Mouse (Mus musculus) midbrain, embryonic 11.5 days (tissue): ENCODE measurements around the gene Zfp72. TPM values are rescaled to one million over a fixed set of nuclear protein-coding genes. Genes with fewer than 3 reads are reported as not detected.

Experiments used
- ATAC-seq: fragments of 200-750 bp; cut with Nextera tagmentation; 2 replicates; pipeline ENCODE4 v1.8.0; 2017; ENCODE audit warnings: moderate TSS enrichment, moderate library complexity; ENCODE audit not compliant: low FRiP score
- DNase-seq: peaks from one replicate; pipeline ENCODE4 v3.0.0; 2015; ENCODE audit warnings: low spot score; ENCODE audit errors: missing footprints
- H3K27ac ChIP-seq: fragments of 300-500 bp; sonication (generic); 2 replicates; pipeline ENCODE4 v1.5.1; 2014; ENCODE audit warnings: low read depth, low read length
- H3K27me3 ChIP-seq: fragments of 300-500 bp; sonication (generic); 2 replicates; pipeline ENCODE4 v1.6.1; 2014; ENCODE audit warnings: mild to moderate bottlenecking, low read length, moderate library complexity, mixed read lengths; ENCODE audit not compliant: control insufficient read depth, insufficient read depth
- H3K36me3 ChIP-seq: fragments of 300-500 bp; sonication (generic); 2 replicates; pipeline ENCODE4 v1.6.1; 2014; ENCODE audit warnings: mild to moderate bottlenecking, low read length, moderate library complexity, mixed read lengths; ENCODE audit not compliant: control insufficient read depth, insufficient read depth
- H3K4me1 ChIP-seq: fragments of 300-500 bp; sonication (generic); 2 replicates; pipeline ENCODE4 v1.6.1; 2014; ENCODE audit warnings: low read length; ENCODE audit not compliant: control insufficient read depth, insufficient read depth
- H3K4me2 ChIP-seq: fragments of 300-500 bp; sonication (generic); 2 replicates; pipeline ENCODE4 v1.6.1; 2014; ENCODE audit warnings: mild to moderate bottlenecking, moderate library complexity
- H3K4me3 ChIP-seq: fragments of 300-500 bp; sonication (generic); 2 replicates; pipeline ENCODE4 v1.5.1; 2014; ENCODE audit warnings: low read depth, low read length
- H3K9ac ChIP-seq: fragments of 300-500 bp; sonication (generic); 2 replicates; pipeline ENCODE4 v1.6.1; 2014; ENCODE audit warnings: low read length
- H3K9me3 ChIP-seq: fragments of 300-500 bp; sonication (generic); 2 replicates; pipeline ENCODE4 v1.6.1; 2016; ENCODE audit warnings: low read length; ENCODE audit not compliant: control insufficient read depth
- WGBS: fragments of 180-500 bp; shearing (Covaris S2); extraction: QIAGEN DNeasy Blood & Tissue Kit; methylation state at CpG from one replicate; pipeline ENCODE4 v1.1.7; 2014; 5-methylcytosine and 5-hydroxymethylcytosine counted together
- polyA plus RNA-seq: library from polyadenylated mRNA; unstranded; fragments of >200 nt; fragmentation: Nextera tagmentation; extraction: Ambion mirVana; gene quantifications from 2 replicates; pipeline ENCODE4 v1.2.1, GENCODE M21; 2014

The Zfp72 gene
- 4.3 and 4.8 TPM in 2 replicates for polyA plus RNA-seq

DNA sequence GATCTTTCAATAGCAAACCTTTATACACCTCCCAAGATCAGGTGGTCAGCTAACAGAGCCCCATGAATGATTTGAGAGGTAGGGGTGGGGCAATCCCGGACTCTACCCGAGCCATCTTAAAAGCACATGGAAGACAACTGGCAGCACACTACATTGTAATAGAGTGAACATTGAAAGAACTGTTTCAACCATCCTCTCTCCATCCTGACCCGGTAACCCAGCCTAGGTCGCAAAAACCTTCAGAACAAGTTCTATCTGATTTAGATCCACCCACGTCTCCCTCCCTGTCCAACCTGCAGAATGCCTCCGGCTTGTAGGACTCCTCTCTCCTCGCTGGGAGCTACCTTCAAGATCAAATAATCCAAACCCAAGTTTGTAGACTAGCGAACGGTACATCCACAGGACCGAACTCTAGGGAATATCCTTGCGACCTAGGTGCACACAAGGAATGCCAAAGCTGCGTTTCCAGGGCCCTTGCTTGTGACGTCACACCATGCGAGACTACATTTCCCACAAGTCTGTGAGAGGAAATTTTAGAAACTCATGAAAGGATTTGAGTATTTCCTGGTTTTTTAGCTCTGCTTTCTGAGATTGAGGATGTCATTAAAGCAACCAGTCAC, at the start of gene Zfp72:
Gene Zfp72 (minus strand): TSS at position 466 of the 620 bp plus-strand sequence.
- H3K4me2 ChIP-seq: peak within 1 kb of the TSS; percentile 63
- 2% methylated on average over 14 of the region's 14 CpGs for WGBS

DNA sequence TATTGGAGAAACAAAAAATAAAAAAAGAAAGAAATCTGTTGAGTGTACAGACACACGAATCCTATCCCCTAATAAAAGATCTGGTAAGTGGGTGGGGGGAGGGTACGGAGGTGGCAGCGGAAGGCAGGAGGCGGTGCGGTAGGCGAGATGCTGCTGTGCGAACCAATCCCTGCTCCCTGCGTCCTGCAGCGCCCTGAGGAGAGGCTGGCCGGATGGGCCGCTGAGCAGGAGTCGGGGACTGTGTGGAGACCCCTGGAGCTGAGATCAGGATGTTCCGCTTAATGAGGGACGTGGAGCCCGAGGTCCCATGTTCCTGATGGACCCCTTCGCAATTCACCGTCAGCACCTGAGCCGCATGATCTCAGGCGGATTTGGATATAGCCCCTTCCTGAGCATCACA, 49.3 kb upstream of the Zfp72 start:
- Histone ChIP-seq H3K36me3 (no peaks in the 10 kb centered on the region), H3K9me3 (peaks cover 2% of the 10 kb centered on the region; the same call in 1 of the 2 replicates), H3K4me2 (no peak overlapping the region), H3K4me1 (no peaks in the 10 kb centered on the region), H3K9ac (no peak overlapping the region), H3K27ac (no peak overlapping the region), H3K4me3 (no peak overlapping the region), H3K27me3 (no peaks in the 10 kb centered on the region)
- WGBS: 28% methylated on average over 19 of the region's 19 CpGs
- ATAC-seq: peak; percentile 40; the same call in 1 of the 2 replicates
- no peak for DNase-seq

More for the DNA sequence above, at the start of gene Zfp72:
- ATAC-seq (peak; percentile 93), DNase-seq (peak; percentile 95)
- Histone ChIP-seq H3K27ac (no peak within 1 kb of the TSS), H3K27me3 (no peaks in the 10 kb centered on the region), H3K9me3 (no peaks in the 10 kb centered on the region), H3K4me1 (peaks cover 2% of the 10 kb centered on the region; the same call in 1 of the 2 replicates), H3K9ac (peak within 1 kb of the TSS; percentile 58), H3K36me3 (no peaks in the 10 kb centered on the region), H3K4me3 (peak within 1 kb of the TSS; percentile 48)

DNA sequence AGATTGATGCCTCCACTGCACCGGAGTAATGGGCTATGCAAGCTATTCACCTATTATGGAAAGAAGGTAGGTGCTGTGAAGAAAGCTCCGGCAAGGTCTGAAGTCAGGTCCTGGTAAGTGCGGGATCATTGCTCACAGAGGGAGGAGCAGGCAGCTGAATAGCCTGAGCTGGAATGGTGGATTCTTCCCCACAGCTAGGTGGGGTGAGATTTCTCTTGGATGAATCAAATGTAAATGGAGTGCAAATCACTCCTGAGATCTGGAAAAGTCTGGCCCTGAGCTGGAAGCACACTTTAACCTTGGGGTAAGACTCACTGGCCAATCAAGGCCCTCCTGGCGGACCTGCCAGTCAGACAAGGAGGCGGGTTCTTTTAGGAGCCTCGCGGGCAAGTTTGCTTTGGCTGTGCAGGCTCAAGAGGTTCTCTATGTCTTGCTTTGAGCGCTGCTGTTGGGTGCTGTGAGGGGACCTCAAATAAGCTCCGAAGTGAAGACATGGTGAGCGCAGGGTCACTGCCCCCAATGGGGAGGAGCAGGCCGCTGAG, 8.7 kb upstream of the Zfp72 start, which contains the start of gene Ftl1-ps1:
Gene Ftl1-ps1 (plus strand): TSS at position 397 of the 542 bp plus-strand sequence.
- H3K4me3 ChIP-seq: no peak within 1 kb of the TSS
- H3K4me2 ChIP-seq: no peak within 1 kb of the TSS
- DNase-seq (no peak), ATAC-seq (no peak)
- 8% methylated on average over 11 of the region's 11 CpGs for WGBS
- H3K4me1 ChIP-seq: no peaks in the 10 kb centered on the region
- H3K27ac ChIP-seq: no peak within 1 kb of the TSS
- H3K27me3 ChIP-seq: no peaks in the 10 kb centered on the region
- H3K36me3 ChIP-seq: no peaks in the 10 kb centered on the region
- H3K9ac ChIP-seq: no peak within 1 kb of the TSS
- no peaks in the 10 kb centered on the region for H3K9me3 ChIP-seq

GRCm38 (mm10) chr13:74391156-74391555, 520 bp upstream of the Zfp72 start:
- Histone ChIP-seq H3K9me3 (no peaks in the 10 kb centered on the region), H3K27ac (no peak overlapping the region), H3K36me3 (no peaks in the 10 kb centered on the region), H3K4me1 (peaks cover 2% of the 10 kb centered on the region; the same call in 1 of the 2 replicates), H3K9ac (no peak overlapping the region), H3K4me3 (no peak overlapping the region), H3K27me3 (no peaks in the 10 kb centered on the region), H3K4me2 (no peak overlapping the region)
- ATAC-seq (peak; percentile 45; the same call in 1 of the 2 replicates), DNase-seq (no peak)
- WGBS: 83% methylated on average over 2 of the region's 2 CpGs

- H3K4me2 ChIP-seq: peak overlapping the region; percentile 63
- DNase-seq (no peak), ATAC-seq (no peak)
- H3K9ac ChIP-seq: no peak overlapping the region
- H3K4me1 ChIP-seq: peaks cover 2% of the 10 kb centered on the region; the same call in 1 of the 2 replicates
- no peaks in the 10 kb centered on the region for H3K36me3 ChIP-seq
- H3K4me3 ChIP-seq: no peak overlapping the region
- WGBS: 75% methylated on average over 6 of the region's 6 CpGs
- no peak overlapping the region for H3K27ac ChIP-seq
- H3K27me3 ChIP-seq: no peaks in the 10 kb centered on the region
- H3K9me3 ChIP-seq: no peaks in the 10 kb centered on the region
Measured at GRCm38 (mm10) chr13:74389730-74390129, 906 bp downstream of the Zfp72 start.

- no peaks in the 10 kb centered on the region for H3K4me1 ChIP-seq
- no peaks in the 10 kb centered on the region for H3K36me3 ChIP-seq
- 76% methylated on average over 3 of the region's 3 CpGs for WGBS
- no peak for ATAC-seq
- H3K9ac ChIP-seq: no peak overlapping the region
- no peak overlapping the region for H3K27ac ChIP-seq
- H3K4me2 ChIP-seq: no peak overlapping the region
- no peak overlapping the region for H3K4me3 ChIP-seq
- no peak for DNase-seq
- no peaks in the 10 kb centered on the region for H3K9me3 ChIP-seq
- no peaks in the 10 kb centered on the region for H3K27me3 ChIP-seq
Measured at GRCm38 (mm10) chr13:74382289-74382688, 8.3 kb downstream of the Zfp72 start.

DNA sequence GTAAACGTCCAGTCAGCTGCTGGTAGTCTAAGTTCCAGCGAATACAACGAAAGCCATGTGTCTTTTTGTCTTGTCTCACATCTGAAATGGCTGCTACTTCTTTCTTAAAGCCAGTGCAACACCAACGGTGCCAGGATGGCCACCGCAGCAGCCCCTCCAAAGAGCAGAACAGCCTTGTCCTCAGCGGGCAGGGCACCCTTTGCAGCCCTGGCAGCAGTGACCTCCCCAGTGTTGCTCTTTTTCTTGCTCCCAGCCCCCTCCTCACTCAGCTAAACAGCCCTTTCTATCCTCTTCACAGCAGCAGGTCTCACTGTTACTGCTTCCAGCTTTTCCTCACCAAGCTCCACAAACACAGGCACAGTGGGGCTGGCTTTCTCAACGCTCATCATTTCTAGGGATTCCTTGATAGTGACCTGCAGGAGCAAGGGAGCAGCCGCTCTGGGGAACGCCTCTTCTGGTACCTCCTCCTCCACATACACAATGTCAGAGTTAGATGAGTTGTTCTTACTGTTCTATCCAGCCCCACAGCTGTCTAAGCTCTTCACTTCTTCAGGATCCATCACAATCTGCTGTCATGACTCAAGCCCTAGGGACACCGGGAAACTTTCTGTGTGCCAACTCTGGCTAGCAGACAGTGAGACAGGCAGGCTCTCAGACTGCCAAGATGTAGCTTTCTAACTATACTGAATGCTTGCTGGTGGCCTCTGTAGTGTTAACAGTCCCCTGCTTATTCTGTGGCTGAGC, 8.9 kb downstream of the Zfp72 start:
- DNase-seq: no peak
- Histone ChIP-seq H3K36me3 (no peaks in the 10 kb centered on the region), H3K4me2 (no peak overlapping the region), H3K4me1 (no peaks in the 10 kb centered on the region), H3K4me3 (no peak overlapping the region), H3K27me3 (no peaks in the 10 kb centered on the region), H3K9me3 (no peaks in the 10 kb centered on the region), H3K9ac (no peak overlapping the region), H3K27ac (no peak overlapping the region)
- no peak for ATAC-seq
- WGBS: 77% methylated on average over 10 of the region's 10 CpGs

DNA sequence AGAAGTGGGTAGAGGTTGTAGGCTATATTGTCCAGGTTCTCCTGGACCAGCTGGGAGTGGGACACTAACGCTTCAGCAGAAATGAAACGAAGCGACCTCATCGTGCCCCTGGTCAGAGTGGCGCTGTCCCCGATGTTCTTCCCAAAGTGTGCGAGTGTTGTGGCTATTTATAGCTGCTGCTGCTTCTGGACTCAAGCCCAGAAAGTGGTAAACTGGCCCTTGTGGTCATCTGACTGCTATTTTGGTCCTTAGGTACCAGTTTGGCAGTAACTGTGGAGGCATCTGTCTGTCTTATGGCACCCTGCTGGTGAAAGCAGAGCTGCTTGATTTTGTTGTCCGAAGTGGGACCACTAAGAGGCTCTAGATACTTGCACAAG, 26.8 kb downstream of the Zfp72 start, which contains the start of gene Lrrc14b:
Gene Lrrc14b (minus strand): TSS at position 147 of the 377 bp plus-strand sequence.
- Histone ChIP-seq H3K9ac (no peak within 1 kb of the TSS), H3K4me1 (no peaks in the 10 kb centered on the region), H3K4me2 (no peak within 1 kb of the TSS), H3K36me3 (peaks cover 2% of the 10 kb centered on the region; the same call in 1 of the 2 replicates), H3K27me3 (no peaks in the 10 kb centered on the region), H3K9me3 (no peaks in the 10 kb centered on the region), H3K4me3 (no peak within 1 kb of the TSS), H3K27ac (no peak within 1 kb of the TSS)
- 90% methylated on average over 8 of the region's 8 CpGs for WGBS
- ATAC-seq (peak; percentile 26; the same call in 1 of the 2 replicates), DNase-seq (no peak)
